Mouse (Mus musculus) liver, embryonic 11.5 days (tissue): ENCODE data around the gene H2-M10.6. TPM values are rescaled to one million over a fixed set of nuclear protein-coding genes. Genes with fewer than 3 reads are reported as not detected.

Experiments used
- polyA plus RNA-seq: library from polyadenylated mRNA; unstranded; fragments of >200 nt; fragmentation: Nextera tagmentation; extraction: Ambion mirVana; gene quantifications from 2 replicates; pipeline ENCODE4 v1.2.1, GENCODE M21; 2014

The H2-M10.6 gene
- polyA plus RNA-seq, 1 experiment from 2014 or later = not detected

Other genes starting within 250 kb of the H2-M10.6 start
- not detected in 2 replicates for gene H2-M9, start 169.5 kb upstream of the H2-M10.6 start, polyA plus RNA-seq
- gene H2-M1, start 140.0 kb upstream of the H2-M10.6 start, polyA plus RNA-seq = not detected in 2 replicates
- gene H2-M10.5, start 39.3 kb upstream of the H2-M10.6 start, polyA plus RNA-seq = not detected in 2 replicates
- gene Trim26, start 25.0 kb downstream of the H2-M10.6 start, polyA plus RNA-seq = 16.6 and 20.7 TPM in 2 replicates
- gene Trim15, start 55.0 kb downstream of the H2-M10.6 start, polyA plus RNA-seq = 0.18 and 0.29 TPM in 2 replicates
- 70.1 and 81.4 TPM in 2 replicates for gene Trim10, start 57.4 kb downstream of the H2-M10.6 start, polyA plus RNA-seq
- gene Trim40, start 78.0 kb downstream of the H2-M10.6 start, polyA plus RNA-seq = not detected in 2 replicates
- not detected in 2 replicates for gene Trim31, start 85.9 kb downstream of the H2-M10.6 start, polyA plus RNA-seq
- 0.14 TPM in 1 of 2 replicates, not detected in the other for gene Rnf39, start 130.7 kb downstream of the H2-M10.6 start, polyA plus RNA-seq
- gene Ppp1r11, start 139.6 kb downstream of the H2-M10.6 start, polyA plus RNA-seq = 78.5 and 84.7 TPM in 2 replicates
- 55.2 and 62.2 TPM in 2 replicates for gene Znrd1, start 146.4 kb downstream of the H2-M10.6 start, polyA plus RNA-seq
- gene Znrd1as, start 146.4 kb downstream of the H2-M10.6 start, polyA plus RNA-seq = 5.4 and 6.6 TPM in 2 replicates
- not detected in 2 replicates for gene 2410137M14Rik, start 169.1 kb downstream of the H2-M10.6 start, polyA plus RNA-seq
- gene H2-M5, start 177.4 kb downstream of the H2-M10.6 start, polyA plus RNA-seq = 0.08 and 0.09 TPM in 2 replicates
- 28.3 and 28.8 TPM in 2 replicates for gene Zfp57, start 189.0 kb downstream of the H2-M10.6 start, polyA plus RNA-seq
- 0.14 TPM in 1 of 2 replicates, not detected in the other for gene Mog, start 211.2 kb downstream of the H2-M10.6 start, polyA plus RNA-seq
- 2.9 and 3.9 TPM in 2 replicates for gene Gabbr1, start 233.8 kb downstream of the H2-M10.6 start, polyA plus RNA-seq